Mouse (Mus musculus): ENCODE results near the gene Mtmr6. TPM values are rescaled to one million over a fixed set of nuclear protein-coding genes. Genes with fewer than 3 reads are reported as not detected.

Gene Mtmr6
- polyA plus RNA-seq, 1 experiment from 2014 or later: 31.1 TPM

GRCm38 (mm10) chr14:60254774-60255173, 10.3 kb upstream of the Mtmr6 start:
- Histone ChIP-seq H3K27me3 (replicated peaks) (no peaks in the 10 kb centered on the region), H3K36me3 (no peaks in the 10 kb centered on the region), H3K4me2 (no peak overlapping the region), H3K9ac (no peak overlapping the region), H3K4me3 (no peak overlapping the region), H3K4me1 (replicated peaks) (peaks cover 11% of the 10 kb centered on the region), H3K27ac (ENCODE audit: poor library complexity, severe bottlenecking) (no peak overlapping the region), H3K9me3 (replicated peaks) (no peaks in the 10 kb centered on the region)
- ATAC-seq (ENCODE audit: insufficient number of reproducible peaks, low FRiP score): no peak

DNA sequence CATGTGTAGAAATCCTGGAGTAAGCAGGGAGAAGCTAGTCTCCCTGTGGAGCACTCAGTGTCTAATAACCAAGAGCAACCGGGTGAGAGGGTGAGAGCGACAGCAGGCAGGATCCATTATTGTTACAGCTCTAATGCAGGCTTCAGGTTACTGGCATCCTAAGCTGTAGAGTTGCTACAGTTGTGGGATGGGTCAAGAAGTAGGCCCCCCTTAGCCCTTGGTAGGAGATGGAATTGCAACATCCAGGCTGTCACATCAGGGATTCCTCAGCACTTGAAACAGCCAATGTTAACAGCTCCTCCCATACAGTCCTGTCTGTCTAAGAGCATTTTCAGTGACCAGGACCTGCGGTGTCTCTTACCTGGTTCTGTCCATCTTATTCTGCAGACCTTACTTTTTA, 8.7 kb upstream of the Mtmr6 start:
- H3K4me1 ChIP-seq (replicated peaks): peaks cover 5% of the 10 kb centered on the region
- no peaks in the 10 kb centered on the region for H3K27me3 ChIP-seq (replicated peaks)
- ATAC-seq (ENCODE audit: insufficient number of reproducible peaks, low FRiP score): no peak
- H3K36me3 ChIP-seq: no peaks in the 10 kb centered on the region
- H3K9me3 ChIP-seq (replicated peaks): no peaks in the 10 kb centered on the region
- no peak overlapping the region for H3K9ac ChIP-seq
- no peak overlapping the region for H3K27ac ChIP-seq (ENCODE audit: poor library complexity, severe bottlenecking)
- H3K4me2 ChIP-seq: no peak overlapping the region
- H3K4me3 ChIP-seq: no peak overlapping the region
- WGBS: 30% methylated on average over 3 of the region's 3 CpGs

DNA sequence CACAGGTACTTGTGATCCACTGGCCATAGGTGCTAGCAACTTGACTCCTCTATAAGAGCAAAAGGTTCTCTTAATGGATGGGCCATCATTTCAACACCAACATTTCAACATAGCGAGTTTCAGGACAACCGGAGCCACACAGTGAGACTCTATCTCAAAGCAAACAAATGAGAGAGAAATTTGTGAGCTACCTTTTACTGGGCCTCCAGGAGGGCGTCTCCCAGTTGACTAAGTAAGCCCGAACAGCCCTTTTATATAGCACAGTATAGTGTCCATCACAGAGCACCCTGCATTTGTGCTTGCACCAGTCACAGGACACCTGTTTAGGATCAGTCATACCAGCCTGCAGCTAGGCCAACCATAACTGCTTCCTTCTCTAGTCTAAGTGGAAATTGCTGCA, 7.9 kb upstream of the Mtmr6 start:
- no peak overlapping the region for H3K4me3 ChIP-seq
- no peak overlapping the region for H3K4me2 ChIP-seq
- no peak overlapping the region for H3K27ac ChIP-seq (ENCODE audit: poor library complexity, severe bottlenecking)
- 75% methylated on average over 4 of the region's 4 CpGs for WGBS
- no peaks in the 10 kb centered on the region for H3K9me3 ChIP-seq (replicated peaks)
- peaks cover 5% of the 10 kb centered on the region for H3K4me1 ChIP-seq (replicated peaks)
- ATAC-seq (ENCODE audit: insufficient number of reproducible peaks, low FRiP score): no peak
- no peaks in the 10 kb centered on the region for H3K36me3 ChIP-seq
- H3K27me3 ChIP-seq (replicated peaks): no peaks in the 10 kb centered on the region
- H3K9ac ChIP-seq: no peak overlapping the region

- H3K27me3 ChIP-seq (replicated peaks): no peaks in the 10 kb centered on the region
- no peak overlapping the region for H3K4me2 ChIP-seq
- no peaks in the 10 kb centered on the region for H3K36me3 ChIP-seq
- no peak for ATAC-seq (ENCODE audit: insufficient number of reproducible peaks, low FRiP score)
- H3K4me3 ChIP-seq: no peak overlapping the region
- no peaks in the 10 kb centered on the region for H3K9me3 ChIP-seq (replicated peaks)
- no peak overlapping the region for H3K9ac ChIP-seq
- WGBS: 77% methylated on average over 1 of the region's 1 CpGs
- no peak overlapping the region for H3K27ac ChIP-seq (ENCODE audit: poor library complexity, severe bottlenecking)
- no peaks in the 10 kb centered on the region for H3K4me1 ChIP-seq (replicated peaks)
Observed at GRCm38 (mm10) chr14:60257851-60258250, 7.2 kb upstream of the Mtmr6 start.

DNA sequence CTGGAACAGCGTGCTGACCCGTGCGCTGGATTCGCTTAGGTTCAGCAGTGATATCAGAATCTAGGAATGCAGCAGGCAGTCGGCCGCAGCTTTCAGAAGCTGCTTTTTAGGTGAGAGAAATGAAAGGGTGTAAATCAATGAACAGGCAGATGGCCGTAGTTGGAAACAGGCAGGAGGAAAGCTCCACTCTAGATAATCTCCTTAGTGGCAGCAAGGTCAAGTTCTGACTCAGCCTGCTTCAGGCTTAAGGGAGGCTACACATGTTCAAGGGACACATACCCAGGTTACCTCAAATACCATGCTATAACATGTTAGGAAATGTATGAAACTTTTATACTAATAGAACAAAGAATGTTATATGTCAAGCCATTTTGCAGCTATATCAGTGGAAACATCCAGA, 2.7 kb upstream of the Mtmr6 start:
- H3K36me3 ChIP-seq: no peaks in the 10 kb centered on the region
- H3K27me3 ChIP-seq (replicated peaks): no peaks in the 10 kb centered on the region
- 36% methylated on average over 7 of the region's 7 CpGs for WGBS
- ATAC-seq (ENCODE audit: insufficient number of reproducible peaks, low FRiP score): no peak
- H3K9ac ChIP-seq: no peak overlapping the region
- H3K4me1 ChIP-seq (replicated peaks): peaks cover 12% of the 10 kb centered on the region
- H3K4me2 ChIP-seq: no peak overlapping the region
- H3K9me3 ChIP-seq (replicated peaks): no peaks in the 10 kb centered on the region
- no peak overlapping the region for H3K4me3 ChIP-seq
- no peak overlapping the region for H3K27ac ChIP-seq (ENCODE audit: poor library complexity, severe bottlenecking)

DNA sequence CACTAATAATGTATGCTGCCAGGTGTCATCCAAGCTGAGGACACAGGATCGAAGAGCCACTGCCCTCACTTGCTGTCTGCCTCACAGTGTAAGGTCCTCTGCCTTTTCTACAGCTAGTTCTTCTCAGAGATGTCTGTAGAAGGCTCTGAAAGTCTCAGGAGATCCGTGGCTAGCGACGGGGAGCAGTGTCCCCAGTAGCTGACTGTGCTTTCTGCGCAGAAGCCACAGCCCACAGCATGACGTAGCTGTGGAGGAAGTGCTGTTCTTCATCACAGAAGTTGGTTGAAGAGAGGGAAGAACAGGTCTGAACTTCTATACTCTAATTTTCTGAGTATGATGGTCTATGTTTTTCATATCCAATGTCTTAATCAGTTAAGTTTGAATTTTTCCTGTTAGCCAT, 4.3 kb downstream of the Mtmr6 start:
- no peak overlapping the region for H3K27ac ChIP-seq (ENCODE audit: poor library complexity, severe bottlenecking)
- no peak for ATAC-seq (ENCODE audit: insufficient number of reproducible peaks, low FRiP score)
- no peak overlapping the region for H3K4me2 ChIP-seq
- H3K4me3 ChIP-seq: no peak overlapping the region
- no peaks in the 10 kb centered on the region for H3K27me3 ChIP-seq (replicated peaks)
- no peaks in the 10 kb centered on the region for H3K36me3 ChIP-seq
- whole genome bisulfite sequencing: 79% methylated on average over 6 of the region's 6 CpGs
- no peak overlapping the region for H3K9ac ChIP-seq
- H3K4me1 ChIP-seq (replicated peaks): peaks cover 22% of the 10 kb centered on the region
- no peaks in the 10 kb centered on the region for H3K9me3 ChIP-seq (replicated peaks)

DNA sequence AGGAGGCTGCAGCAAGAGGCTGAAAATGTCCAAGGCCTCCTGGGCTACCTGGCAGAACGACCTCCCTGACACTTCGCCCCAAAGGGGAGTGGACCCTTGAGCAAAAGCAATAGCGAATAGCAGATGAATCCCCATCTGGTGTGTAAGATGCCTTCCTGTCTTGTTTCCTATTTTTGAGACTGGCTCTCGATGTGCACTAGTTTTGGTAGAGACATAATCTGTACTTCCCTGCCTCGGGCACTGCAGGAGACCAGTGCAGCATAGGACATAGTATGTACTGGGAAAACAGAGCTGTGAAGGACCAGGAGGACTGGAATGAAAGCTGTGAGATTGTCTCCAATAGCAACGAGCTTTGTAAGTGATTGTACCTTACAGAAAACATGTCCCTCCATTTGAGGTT, 8.3 kb downstream of the Mtmr6 start:
- 74% methylated on average over 6 of the region's 6 CpGs for WGBS
- ATAC-seq (ENCODE audit: insufficient number of reproducible peaks, low FRiP score): no peak
- H3K36me3 ChIP-seq: peaks cover 3% of the 10 kb centered on the region; the same call in 1 of the 2 replicates

GRCm38 (mm10) chr14:60275301-60276276, 10.6 kb downstream of the Mtmr6 start:
- 91% methylated on average over 7 of the region's 7 CpGs for whole genome bisulfite sequencing
- Histone ChIP-seq H3K4me3 (no peak overlapping the region), H3K27me3 (replicated peaks) (no peaks in the 10 kb centered on the region), H3K4me1 (replicated peaks) (peaks cover 15% of the 10 kb centered on the region), H3K36me3 (peaks cover 3% of the 10 kb centered on the region; the same call in 1 of the 2 replicates), H3K27ac (ENCODE audit: poor library complexity, severe bottlenecking) (no peak overlapping the region), H3K4me2 (no peak overlapping the region), H3K9me3 (replicated peaks) (no peaks in the 10 kb centered on the region), H3K9ac (no peak overlapping the region)
- ATAC-seq (ENCODE audit: insufficient number of reproducible peaks, low FRiP score): no peak

More for the DNA sequence above, 8.3 kb downstream of the Mtmr6 start:
- H3K9me3 ChIP-seq (replicated peaks): no peaks in the 10 kb centered on the region
- no peaks in the 10 kb centered on the region for H3K27me3 ChIP-seq (replicated peaks)
- no peak overlapping the region for H3K4me2 ChIP-seq
- peaks cover 10% of the 10 kb centered on the region for H3K4me1 ChIP-seq (replicated peaks)
- H3K27ac ChIP-seq (ENCODE audit: poor library complexity, severe bottlenecking): no peak overlapping the region
- no peak overlapping the region for H3K9ac ChIP-seq
- no peak overlapping the region for H3K4me3 ChIP-seq

DNA sequence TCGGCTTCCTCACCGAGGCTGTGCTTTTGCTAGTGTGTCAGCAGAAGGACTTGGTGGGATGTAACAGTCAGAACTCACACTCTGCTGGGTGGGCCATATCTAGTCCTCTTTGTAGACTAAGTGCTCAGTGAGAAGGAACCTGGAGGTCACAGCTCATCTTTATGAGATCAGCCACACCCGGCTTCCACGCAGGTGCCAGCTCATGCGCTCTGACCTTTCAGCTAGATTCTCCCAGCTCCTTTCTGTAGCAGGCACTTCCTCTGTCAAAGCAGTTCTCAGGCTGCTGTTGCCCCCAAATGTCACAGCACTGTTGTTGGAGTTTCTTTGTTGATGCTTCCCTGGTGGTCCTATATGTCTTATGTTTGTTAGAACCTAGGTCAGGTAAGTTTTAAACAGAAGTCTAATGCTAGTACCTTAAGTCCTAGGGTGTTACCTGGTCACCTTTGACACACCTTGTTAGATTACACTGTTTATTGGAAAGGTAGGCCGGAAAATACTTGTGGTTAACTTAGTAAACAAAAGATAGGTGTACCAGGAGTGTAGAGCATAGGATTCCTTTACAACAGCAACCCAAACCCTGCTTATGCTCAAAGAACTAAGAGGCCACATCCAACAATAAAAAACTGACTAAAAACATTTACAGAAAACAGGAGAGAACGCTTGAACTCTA, 21.3 kb downstream of the Mtmr6 start:
- Histone ChIP-seq H3K27me3 (replicated peaks) (no peaks in the 10 kb centered on the region), H3K4me3 (no peak overlapping the region), H3K4me1 (replicated peaks) (no peaks in the 10 kb centered on the region), H3K36me3 (peaks cover 35% of the 10 kb centered on the region), H3K27ac (ENCODE audit: poor library complexity, severe bottlenecking) (no peak overlapping the region), H3K9ac (no peak overlapping the region), H3K4me2 (no peak overlapping the region), H3K9me3 (replicated peaks) (no peaks in the 10 kb centered on the region)
- WGBS: 85% methylated on average over 7 of the region's 7 CpGs
- ATAC-seq (ENCODE audit: insufficient number of reproducible peaks, low FRiP score): no peak

GRCm38 (mm10) chr14:60290363-60290762, 25.3 kb downstream of the Mtmr6 start:
- Histone ChIP-seq H3K9me3 (replicated peaks) (no peaks in the 10 kb centered on the region), H3K27me3 (replicated peaks) (no peaks in the 10 kb centered on the region), H3K4me1 (replicated peaks) (no peaks in the 10 kb centered on the region), H3K36me3 (peaks cover 41% of the 10 kb centered on the region), H3K9ac (no peak overlapping the region), H3K4me3 (no peak overlapping the region), H3K27ac (ENCODE audit: poor library complexity, severe bottlenecking) (no peak overlapping the region), H3K4me2 (no peak overlapping the region)
- 83% methylated on average over 4 of the region's 4 CpGs for WGBS
- ATAC-seq (ENCODE audit: insufficient number of reproducible peaks, low FRiP score): no peak

DNA sequence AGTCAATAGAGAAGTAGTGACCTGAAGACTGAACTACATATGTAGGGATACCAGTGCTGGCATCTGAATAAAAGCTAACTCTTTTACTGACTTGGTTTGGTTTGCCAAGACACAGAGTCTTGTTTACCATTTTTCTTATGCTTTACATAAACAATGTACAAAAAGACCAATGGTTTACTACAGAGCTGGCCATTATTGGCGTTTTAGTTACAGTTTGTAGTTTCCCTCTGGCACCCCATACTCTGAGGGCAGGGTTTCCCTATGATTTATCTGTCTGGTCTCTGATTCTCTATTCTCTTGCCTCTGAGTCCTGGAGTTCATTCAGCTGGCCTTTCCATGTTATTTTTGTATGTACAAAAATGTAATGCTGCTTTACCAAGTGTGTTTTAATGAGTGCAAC, 30.5 kb downstream of the Mtmr6 start:
- Histone ChIP-seq H3K4me1 (replicated peaks) (no peaks in the 10 kb centered on the region), H3K4me2 (no peak overlapping the region), H3K9ac (no peak overlapping the region), H3K27me3 (replicated peaks) (no peaks in the 10 kb centered on the region), H3K27ac (ENCODE audit: poor library complexity, severe bottlenecking) (no peak overlapping the region), H3K9me3 (replicated peaks) (no peaks in the 10 kb centered on the region), H3K4me3 (no peak overlapping the region), H3K36me3 (peaks cover 50% of the 10 kb centered on the region)
- no peak for ATAC-seq (ENCODE audit: insufficient number of reproducible peaks, low FRiP score)
- whole genome bisulfite sequencing: 80% methylated on average over 1 of the region's 1 CpGs
